Mouse (Mus musculus): ENCODE data around the gene Lce1j. TPM values are rescaled to one million over a fixed set of nuclear protein-coding genes. Genes with fewer than 3 reads are reported as not detected.
"Not testable (repeated sequence)": the region's sequence is repeated elsewhere in the genome, so short reads cannot be mapped to it uniquely, and the experiment has no call there.

Lce1j gene
- polyA plus RNA-seq (2012; rRNA removed) (not detected in 2 replicates), polyA plus RNA-seq (2014; fragmentation: Nextera tagmentation; extraction: Ambion mirVana) (not detected in 2 replicates)

- H3K27ac ChIP-seq: no peak within 1 kb of the TSS
- 59% methylated on average over 1 of the region's 1 CpGs for WGBS (ENCODE audit: insufficient replicate concordance)
- no peak within 1 kb of the TSS for H3K4me3 ChIP-seq (ENCODE audit: insufficient read depth in 1 of 2, low read depth in 2 of 2, low read length in 2 of 2)
- H3K9ac ChIP-seq (replicated peaks): no peak within 1 kb of the TSS
- ATAC-seq (ENCODE audit: insufficient read depth) (no peak), DNase-seq (ENCODE audit: low read depth in 3 of 3, low spot score in 3 of 3) (no peak)
- no peaks in the 10 kb centered on the region for H3K9me3 ChIP-seq (ENCODE audit: control insufficient read depth, low read length)
- TF ChIP-seq CTCF (IDR thresholded peaks at IDR 0.05; ENCODE audit: low read depth) (no peak), EP300 (IDR thresholded peaks at IDR 0.05; ENCODE audit: low read depth) (no peak)
- H3K36me3 ChIP-seq (replicated peaks; ENCODE audit: control insufficient read depth, insufficient read depth, low read depth): no peaks in the 10 kb centered on the region
- H3K27me3 ChIP-seq (ENCODE audit: control insufficient read depth, insufficient read depth, low read length): no peaks in the 10 kb centered on the region
- H3K4me2 ChIP-seq (ENCODE audit: low read depth): no peak within 1 kb of the TSS
- H3K4me1 ChIP-seq (replicated peaks; ENCODE audit: control insufficient read depth in 2 of 2, insufficient read depth in 2 of 2, low read length in 1 of 2): no peaks in the 10 kb centered on the region
Measured at GRCm38 (mm10) chr3:92790414-92790813, at the start of gene Lce1j. TSS of gene Lce1j (minus strand) at chr3:92790514.

- H3K4me3 ChIP-seq (ENCODE audit: insufficient read depth in 1 of 2, low read depth in 2 of 2, low read length in 2 of 2): no peak within 1 kb of the TSS
- 22% methylated on average over 1 of the region's 1 CpGs for WGBS (ENCODE audit: insufficient replicate concordance)
- H3K4me2 ChIP-seq (ENCODE audit: low read depth): no peak within 1 kb of the TSS
- no peaks in the 10 kb centered on the region for H3K36me3 ChIP-seq (replicated peaks; ENCODE audit: control insufficient read depth, insufficient read depth, low read depth)
- no peaks in the 10 kb centered on the region for H3K9me3 ChIP-seq (ENCODE audit: control insufficient read depth, low read length)
- ATAC-seq (ENCODE audit: insufficient read depth) (no peak), DNase-seq (ENCODE audit: low read depth in 3 of 3, low spot score in 3 of 3) (no peak)
- no peak within 1 kb of the TSS for H3K27ac ChIP-seq
- H3K9ac ChIP-seq (replicated peaks): no peak within 1 kb of the TSS
- no peaks in the 10 kb centered on the region for H3K27me3 ChIP-seq (ENCODE audit: control insufficient read depth, insufficient read depth, low read length)
- TF ChIP-seq CTCF (IDR thresholded peaks at IDR 0.05; ENCODE audit: low read depth): no peak
- TF ChIP-seq EP300 (IDR thresholded peaks at IDR 0.05; ENCODE audit: low read depth): no peak
- no peaks in the 10 kb centered on the region for H3K4me1 ChIP-seq (replicated peaks; ENCODE audit: control insufficient read depth in 2 of 2, insufficient read depth in 2 of 2, low read length in 1 of 2)
Measured at GRCm38 (mm10) chr3:92827108-92827507, 36.8 kb upstream of the Lce1j start, which contains the start of gene Kprp. TSS of gene Kprp (minus strand) at chr3:92827247.

- no peak for DNase-seq (ENCODE audit: low read depth in 3 of 3, low spot score in 3 of 3)
- H3K9ac ChIP-seq (replicated peaks): no peak overlapping the region
- no peak for ATAC-seq (ENCODE audit: insufficient read depth)
- H3K36me3 ChIP-seq (replicated peaks; ENCODE audit: control insufficient read depth, insufficient read depth, low read depth): no peaks in the 10 kb centered on the region
- H3K4me2 ChIP-seq (ENCODE audit: low read depth): no peak overlapping the region
- no peaks in the 10 kb centered on the region for H3K27me3 ChIP-seq (ENCODE audit: control insufficient read depth, insufficient read depth, low read length)
- H3K4me3 ChIP-seq (ENCODE audit: insufficient read depth in 1 of 2, low read depth in 2 of 2, low read length in 2 of 2): no peak overlapping the region
- no peak overlapping the region for H3K27ac ChIP-seq
- no peak for TF ChIP-seq CTCF (IDR thresholded peaks at IDR 0.05; ENCODE audit: low read depth)
- TF ChIP-seq EP300 (IDR thresholded peaks at IDR 0.05; ENCODE audit: low read depth): no peak
- H3K9me3 ChIP-seq (ENCODE audit: control insufficient read depth, low read length): no peaks in the 10 kb centered on the region
- no peaks in the 10 kb centered on the region for H3K4me1 ChIP-seq (replicated peaks; ENCODE audit: control insufficient read depth in 2 of 2, insufficient read depth in 2 of 2, low read length in 1 of 2)
- 4% methylated on average over 1 of the region's 1 CpGs for WGBS (ENCODE audit: insufficient replicate concordance)
Measured at GRCm38 (mm10) chr3:92825808-92826207, 35.5 kb upstream of the Lce1j start.

GRCm38 (mm10) chr3:92816036-92816435 lies 25.7 kb upstream of the Lce1j start:
- not testable (repeated sequence) for H3K4me3 ChIP-seq (ENCODE audit: insufficient read depth in 1 of 2, low read depth in 2 of 2, low read length in 2 of 2); H3K9me3 ChIP-seq (ENCODE audit: control insufficient read depth, low read length); H3K36me3 ChIP-seq (replicated peaks; ENCODE audit: control insufficient read depth, insufficient read depth, low read depth); H3K9ac ChIP-seq (replicated peaks); ATAC-seq (ENCODE audit: insufficient read depth); H3K4me2 ChIP-seq (ENCODE audit: low read depth); H3K27me3 ChIP-seq (ENCODE audit: control insufficient read depth, insufficient read depth, low read length); DNase-seq (ENCODE audit: low read depth in 3 of 3, low spot score in 3 of 3); H3K4me1 ChIP-seq (replicated peaks; ENCODE audit: control insufficient read depth in 2 of 2, insufficient read depth in 2 of 2, low read length in 1 of 2); H3K27ac ChIP-seq
- WGBS (ENCODE audit: insufficient replicate concordance): 63% methylated on average over 2 of the region's 2 CpGs

DNA sequence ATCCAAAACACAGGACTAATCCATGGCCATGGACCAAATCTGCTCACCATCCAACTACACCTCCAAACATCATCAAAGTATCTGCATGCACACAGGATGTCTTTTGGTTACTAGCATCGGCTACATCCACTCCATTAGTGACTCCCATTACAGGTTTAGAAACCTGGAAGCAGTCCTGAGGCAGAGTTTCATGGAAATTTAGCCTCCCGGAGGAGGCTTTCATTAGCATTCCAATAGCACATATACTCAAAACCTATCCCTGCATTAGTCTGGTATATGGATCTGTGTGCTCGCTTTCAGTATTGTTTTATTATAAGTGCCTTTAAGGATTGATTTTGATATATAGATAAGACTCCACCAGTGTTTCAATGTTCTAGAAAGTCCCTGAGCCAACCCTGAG lies 25.3 kb upstream of the Lce1j start:
- Histone ChIP-seq H3K9ac (replicated peaks) (no peak overlapping the region), H3K4me2 (ENCODE audit: low read depth) (no peak overlapping the region), H3K27ac (no peak overlapping the region), H3K27me3 (ENCODE audit: control insufficient read depth, insufficient read depth, low read length) (no peaks in the 10 kb centered on the region), H3K4me1 (replicated peaks; ENCODE audit: control insufficient read depth in 2 of 2, insufficient read depth in 2 of 2, low read length in 1 of 2) (no peaks in the 10 kb centered on the region), H3K36me3 (replicated peaks; ENCODE audit: control insufficient read depth, insufficient read depth, low read depth) (no peaks in the 10 kb centered on the region), H3K4me3 (ENCODE audit: insufficient read depth in 1 of 2, low read depth in 2 of 2, low read length in 2 of 2) (no peak overlapping the region), H3K9me3 (ENCODE audit: control insufficient read depth, low read length) (no peaks in the 10 kb centered on the region)
- WGBS (ENCODE audit: insufficient replicate concordance): 64% methylated on average over 3 of the region's 3 CpGs
- TF ChIP-seq CTCF (IDR thresholded peaks at IDR 0.05; ENCODE audit: low read depth) (no peak), EP300 (IDR thresholded peaks at IDR 0.05; ENCODE audit: low read depth) (no peak)
- DNase-seq (ENCODE audit: low read depth in 3 of 3, low spot score in 3 of 3) (no peak), ATAC-seq (ENCODE audit: insufficient read depth) (no peak)
